Mouse (Mus musculus): Measurements from ENCODE around the gene Gale.

DNA sequence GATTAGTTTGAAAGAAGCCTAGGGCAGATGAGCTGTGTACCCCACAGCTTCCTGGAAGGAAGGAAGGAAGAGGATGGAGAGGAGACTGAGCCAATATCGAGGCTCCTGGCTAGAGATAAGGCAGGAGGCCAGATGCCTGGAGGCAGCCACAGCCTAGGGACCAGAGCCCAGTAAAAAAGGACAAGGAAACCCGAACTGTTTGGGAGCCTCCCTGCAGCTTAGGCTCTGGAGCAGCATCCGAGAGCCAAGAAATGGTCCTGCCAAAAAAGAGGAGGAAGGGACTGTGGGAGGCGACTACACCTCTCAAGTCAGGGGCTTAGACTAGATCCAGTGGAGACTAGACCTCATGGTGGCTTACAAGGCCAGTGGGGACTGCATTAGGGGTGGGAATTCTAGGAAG, 20.1 kb upstream of the Gale start:
- TF ChIP-seq POLR2A (IDR thresholded peaks at IDR 0.05; ENCODE audit: low read depth, low read length), result no peak
- TF ChIP-seq CTCF (IDR thresholded peaks at IDR 0.05; ENCODE audit: borderline replicate concordance, insufficient read depth, low read length), result no peak

All from embryonic fibroblast, embryonic 13.5 days (primary cell).